Mouse (Mus musculus): Measurements from ENCODE around the gene Rad23a. TPM values are rescaled to one million over a fixed set of nuclear protein-coding genes. Genes with fewer than 3 reads are reported as not detected.

Gene Rad23a
- 52.2 and 59.0 TPM in 2 replicates for polyA plus RNA-seq (2012; rRNA removed)

GRCm38 (mm10) chr8:84840248-84840999 lies at the start of gene Rad23a:
Gene Rad23a, minus strand, starts transcription at chr8:84840665.

GRCm38 (mm10) chr8:84871376-84872308 lies 31.2 kb upstream of the Rad23a start, which contains the start of gene Syce2:
Gene Syce2, plus strand, starts transcription at chr8:84872111.

GRCm38 (mm10) chr8:84856864-84857441 lies 16.5 kb upstream of the Rad23a start, which contains the start of gene Farsa:
Gene Farsa, plus strand, starts transcription at chr8:84856989.

GRCm38 (mm10) chr8:84846722-84847572 lies 6.5 kb upstream of the Rad23a start, which contains the start of gene Calr:
Gene Calr, minus strand, starts transcription at chr8:84846934.

GRCm38 (mm10) chr8:84831490-84831889 lies 9.0 kb downstream of the Rad23a start, which contains the start of gene Gadd45gip1:
Gene Gadd45gip1, plus strand, starts transcription at chr8:84831522.

GRCm38 (mm10) chr8:84822723-84823122 lies 17.7 kb downstream of the Rad23a start, which contains the start of gene Dand5:
Gene Dand5, minus strand, starts transcription at chr8:84822823.

GRCm38 (mm10) chr8:84799999-84800831 lies 40.2 kb downstream of the Rad23a start, which contains the start of gene Nfix:
Gene Nfix, minus strand, starts transcription at chr8:84800344.

Other genes starting within 250 kb of the Rad23a start
- 4.8 and 5.3 TPM in 2 replicates for gene Ier2, start 177.8 kb downstream of the Rad23a start, polyA plus RNA-seq (2012; rRNA removed)
- 140 and 147 TPM in 2 replicates for gene Trmt1, start 154.4 kb downstream of the Rad23a start, polyA plus RNA-seq (2012; rRNA removed)
- gene Nacc1, start 152.8 kb downstream of the Rad23a start, polyA plus RNA-seq (2012; rRNA removed), result 54.4 and 58.8 TPM in 2 replicates
- gene Lyl1, start 139.2 kb downstream of the Rad23a start, polyA plus RNA-seq (2012; rRNA removed), result 3.0 and 3.1 TPM in 2 replicates
- gene G430095P16Rik, start 117.7 kb downstream of the Rad23a start, polyA plus RNA-seq (2012; rRNA removed), result 0.32 and 0.47 TPM in 2 replicates
- 45.9 and 59.1 TPM in 2 replicates for gene Nfix, start 40.3 kb downstream of the Rad23a start, polyA plus RNA-seq (2012; rRNA removed)
- 9.1 and 10.1 TPM in 2 replicates for gene Dand5, start 17.8 kb downstream of the Rad23a start, polyA plus RNA-seq (2012; rRNA removed)
- 30.8 and 35.2 TPM in 2 replicates for gene Gadd45gip1, start 9.1 kb downstream of the Rad23a start, polyA plus RNA-seq (2012; rRNA removed)
- 521 and 537 TPM in 2 replicates for gene Calr, start 6.3 kb upstream of the Rad23a start, polyA plus RNA-seq (2012; rRNA removed)
- 116 and 119 TPM in 2 replicates for gene Farsa, start 16.3 kb upstream of the Rad23a start, polyA plus RNA-seq (2012; rRNA removed)
- gene Syce2, start 31.4 kb upstream of the Rad23a start, polyA plus RNA-seq (2012; rRNA removed), result 31.6 and 36.2 TPM in 2 replicates
- 50.4 and 56.7 TPM in 2 replicates for gene Gcdh, start 53.3 kb upstream of the Rad23a start, polyA plus RNA-seq (2012; rRNA removed)
- gene Klf1, start 61.3 kb upstream of the Rad23a start, polyA plus RNA-seq (2012; rRNA removed), result 0.32 and 0.45 TPM in 2 replicates
- 3.3 TPM in 2 replicates for gene Dnase2a, start 67.9 kb upstream of the Rad23a start, polyA plus RNA-seq (2012; rRNA removed)
- 122 and 141 TPM in 2 replicates for gene Mast1, start 96.7 kb upstream of the Rad23a start, polyA plus RNA-seq (2012; rRNA removed)
- gene Rtbdn, start 106.3 kb upstream of the Rad23a start, polyA plus RNA-seq (2012; rRNA removed), result 8.7 and 10.8 TPM in 2 replicates
- 0.75 TPM in 1 of 2 replicates, not detected in the other for gene Gm49661, start 128.8 kb upstream of the Rad23a start, polyA plus RNA-seq (2012; rRNA removed)
- 668 and 713 TPM in 2 replicates for gene Prdx2, start 128.9 kb upstream of the Rad23a start, polyA plus RNA-seq (2012; rRNA removed)
- gene Rnaseh2a, start 129.1 kb upstream of the Rad23a start, polyA plus RNA-seq (2012; rRNA removed), result 41.1 and 47.4 TPM in 2 replicates
- gene Junb, start 138.1 kb upstream of the Rad23a start, polyA plus RNA-seq (2012; rRNA removed), result 7.0 and 11.0 TPM in 2 replicates
- gene Hook2, start 149.9 kb upstream of the Rad23a start, polyA plus RNA-seq (2012; rRNA removed), result 42.6 and 48.9 TPM in 2 replicates
- gene Best2, start 173.9 kb upstream of the Rad23a start, polyA plus RNA-seq (2012; rRNA removed), result 0.05 TPM in 2 replicates
- gene Asna1, start 184.6 kb upstream of the Rad23a start, polyA plus RNA-seq (2012; rRNA removed), result 218 and 220 TPM in 2 replicates
- gene Trir, start 186.2 kb upstream of the Rad23a start, polyA plus RNA-seq (2012; rRNA removed), result 203 and 208 TPM in 2 replicates
- 131 and 148 TPM in 2 replicates for gene Tnpo2, start 196.2 kb upstream of the Rad23a start, polyA plus RNA-seq (2012; rRNA removed)
- gene Fbxw9, start 219.4 kb upstream of the Rad23a start, polyA plus RNA-seq (2012; rRNA removed), result 101 and 106 TPM in 2 replicates
- gene Gm5741, start 227.3 kb upstream of the Rad23a start, polyA plus RNA-seq (2012; rRNA removed), result 0.66 and 0.82 TPM in 2 replicates
- gene Dhps, start 231.1 kb upstream of the Rad23a start, polyA plus RNA-seq (2012; rRNA removed), result 79.2 and 83.7 TPM in 2 replicates
- gene Wdr83os, start 240.1 kb upstream of the Rad23a start, polyA plus RNA-seq (2012; rRNA removed), result 121 and 138 TPM in 2 replicates
- gene Wdr83, start 240.6 kb upstream of the Rad23a start, polyA plus RNA-seq (2012; rRNA removed), result 70.0 and 71.1 TPM in 2 replicates
- gene Man2b1, start 242.6 kb upstream of the Rad23a start, polyA plus RNA-seq (2012; rRNA removed), result 21.2 and 23.5 TPM in 2 replicates